Mouse (Mus musculus) olfactory bulb, adult 2 months (tissue): ENCODE measurements around the gene Magoh.

Source experiments
- CTCF ChIP-seq: fragments of 200-500 bp; IDR thresholded peaks from 2 replicates; pipeline ENCODE4 v1.5.1; 2012; ENCODE audit warnings: low read depth, mild to moderate bottlenecking, low read length, moderate library complexity; ENCODE audit not compliant: insufficient read depth
- POLR2A ChIP-seq: fragments of 200-500 bp; IDR thresholded peaks from 2 replicates; pipeline ENCODE4 v1.6.1; 2012; ENCODE audit warnings: mild to moderate bottlenecking, low read depth, low read length, moderate library complexity; ENCODE audit not compliant: insufficient read depth

GRCm38 (mm10) chr4:107836758-107837157 is 42.8 kb upstream of the Magoh start:
- no peak for TF ChIP-seq CTCF
- TF ChIP-seq POLR2A: no peak
